Mouse (Mus musculus) C3H10T1/2 (cell line): ENCODE data around the gene Fat1. TPM values are rescaled to one million over a fixed set of nuclear protein-coding genes. Genes with fewer than 3 reads are reported as not detected.

Experiments used
- polyA plus RNA-seq, 2 experiments: library from polyadenylated mRNA; unstranded; fragments of >200 nt; fragmentation: generic; extraction: Trizol; gene quantifications; one replicate each; pipeline ENCODE4 v1.2.1; 2012; ENCODE audit warnings: missing spikeins in 2 of 2

Fat1 gene
- 10 to 100 TPM in 1 of 2 experiments, 1 to 10 TPM in 1; 1.2 to 16.6 TPM for polyA plus RNA-seq

GRCm38 (mm10) chr8:44934850-44935497, at the start of gene Fat1:
TSS of gene Fat1 (plus strand) at chr8:44935447.

GRCm38 (mm10) chr8:45068759-45069386, 133.6 kb downstream of the Fat1 start, which contains the start of gene Mtnr1a:
TSS of gene Mtnr1a (plus strand) at chr8:45069137.

Other genes starting within 250 kb of the Fat1 start
- not detected for gene Mtnr1a, start 133.7 kb downstream of the Fat1 start, polyA plus RNA-seq